Mouse (Mus musculus) stomach, adult 2 months (tissue): Measurements from ENCODE around the gene Fam189a1. TPM values are rescaled to one million over a fixed set of nuclear protein-coding genes. Genes with fewer than 3 reads are reported as not detected.

Experiments
- polyA plus RNA-seq: library from polyadenylated mRNA; depleted of rRNA; stranded (reverse); fragments of >200 nt; gene quantifications from 2 replicates; pipeline ENCODE4 v1.2.3, GENCODE M21; 2012; rRNA removed

The Fam189a1 gene
- 0.45 and 0.53 TPM in 2 replicates for polyA plus RNA-seq

DNA sequence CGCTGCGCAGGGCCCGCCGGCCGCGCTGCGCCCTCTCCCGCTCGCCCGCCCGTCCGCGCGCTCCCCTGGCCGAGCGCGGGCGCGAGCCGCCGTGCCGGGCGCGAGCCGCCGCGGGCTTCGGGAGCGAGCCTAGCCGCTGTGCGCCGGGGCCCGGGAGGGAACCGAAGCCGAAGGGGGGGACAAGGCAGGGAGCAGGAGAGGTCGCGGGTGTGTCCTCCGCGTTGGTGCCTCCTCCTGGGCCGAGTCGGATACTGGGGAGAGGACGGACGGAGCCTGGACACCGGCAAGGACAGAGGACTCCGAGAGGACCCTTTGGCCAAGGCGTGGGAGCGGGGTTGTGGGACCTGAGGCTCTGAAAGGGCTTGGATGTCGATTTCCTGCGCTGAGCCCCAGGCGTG is at the start of gene Fam189a1:
Fam189a1 (minus strand) TSS at position 57 of the 398 bp plus-strand sequence.

DNA sequence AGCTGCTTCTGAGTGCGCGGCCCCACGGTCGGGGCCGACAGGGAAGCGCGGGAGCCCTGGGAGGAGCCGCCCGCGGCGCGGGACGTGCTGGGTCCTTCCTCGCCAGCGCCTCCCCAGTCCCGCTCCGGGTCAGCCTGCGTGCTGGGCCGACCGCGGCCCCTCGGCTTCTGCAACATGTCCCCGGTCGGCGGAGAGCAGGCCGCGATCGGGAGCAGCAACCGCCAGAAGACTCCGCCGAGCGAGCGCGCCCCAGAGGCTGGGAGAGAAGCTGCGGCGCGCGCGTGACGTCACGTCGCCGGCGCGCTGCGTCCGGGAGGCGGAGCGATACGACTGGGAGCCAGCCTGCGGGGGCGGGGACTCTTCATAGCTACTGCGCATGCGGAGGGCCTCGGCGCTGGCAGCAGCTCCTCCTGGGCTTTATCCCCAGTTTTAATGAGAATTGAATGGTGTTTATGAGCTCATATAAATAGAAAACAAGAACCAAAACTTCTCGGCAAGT is 283.6 kb downstream of the Fam189a1 start, which contains the start of gene Nsmce3:
Nsmce3 (minus strand) TSS at position 255 of the 499 bp plus-strand sequence.

